Mouse (Mus musculus) embryonic fibroblast, embryonic 13.5 days (primary cell): ENCODE measurements at regions not wholly inside any gene's neighbourhood (a gene's known extent, or its start where the extent isn't known, plus 50 kb on each side); places are given as distances from the start of the nearest gene placed in this dataset.
A peak's percentile ranks its signal among the peaks of the same experiment; 100 is the strongest.

Experiments used
- CTCF ChIP-seq: IDR thresholded peaks from 2 replicates; pipeline ENCODE4 v1.5.1; 2011; ENCODE audit warnings: mild to moderate bottlenecking, control low read depth, low read length, moderate library complexity, borderline replicate concordance; ENCODE audit not compliant: insufficient read depth
- POLR2A ChIP-seq: IDR thresholded peaks from 2 replicates; pipeline ENCODE4 v1.6.1; 2011; ENCODE audit warnings: low read depth, mild to moderate bottlenecking, control low read depth, low read length, moderate library complexity

GRCm38 (mm10) chr5:111675673-111676261 is 58.0 kb upstream of the Gm26897 start:
- TF ChIP-seq CTCF (peak; percentile 42; the same call in 1 of the 2 replicates), POLR2A (0 out of 2 replicates have a peak, but pooled peaks have one; percentile 21)
